Mouse (Mus musculus) olfactory bulb, adult 2 months (tissue): Measurements from ENCODE around the gene Cops3.

Experiments
- CTCF ChIP-seq: fragments of 200-500 bp; IDR thresholded peaks from 2 replicates; pipeline ENCODE4 v1.5.1; 2012; ENCODE audit warnings: low read depth, mild to moderate bottlenecking, low read length, moderate library complexity; ENCODE audit not compliant: insufficient read depth
- POLR2A ChIP-seq: fragments of 200-500 bp; IDR thresholded peaks from 2 replicates; pipeline ENCODE4 v1.6.1; 2012; ENCODE audit warnings: mild to moderate bottlenecking, low read depth, low read length, moderate library complexity; ENCODE audit not compliant: insufficient read depth

GRCm38 (mm10) chr11:59783591-59783990 lies 56.0 kb downstream of the Cops3 start:
- TF ChIP-seq POLR2A (no peak), CTCF (no peak)
